Mouse (Mus musculus) ES-E14 (cell line): ENCODE data around the gene Ccr4.

Source experiments
- CHD2 ChIP-seq: IDR thresholded peaks from 2 replicates; pipeline ENCODE4 v1.6.1; 2014; ENCODE audit warnings: mild to moderate bottlenecking, low read depth, low read length, inconsistent platforms
- HCFC1 ChIP-seq: IDR thresholded peaks from 2 replicates; pipeline ENCODE4 v1.6.1; 2012; ENCODE audit warnings: low read length, inconsistent platforms, borderline replicate concordance; ENCODE audit not compliant: insufficient read depth
- MAFK ChIP-seq: IDR thresholded peaks from 2 replicates; pipeline ENCODE4 v1.6.1; 2014; ENCODE audit warnings: mild to moderate bottlenecking, low read depth, low read length, inconsistent platforms; ENCODE audit not compliant: insufficient read depth
- ZC3H11A ChIP-seq: IDR thresholded peaks from 2 replicates; pipeline ENCODE4 v1.6.1; 2012; ENCODE audit warnings: low read depth, mild to moderate bottlenecking, inconsistent platforms, low read length, borderline replicate concordance
- ZNF384 ChIP-seq: IDR thresholded peaks from 2 replicates; pipeline ENCODE4 v1.6.1; 2012; ENCODE audit warnings: low read depth, low read length, inconsistent platforms

- TF ChIP-seq ZNF384 (no peak), MAFK (no peak), CHD2 (no peak), ZC3H11A (no peak), HCFC1 (no peak)
These were observed 61.8 kb downstream of the Ccr4 start for GRCm38 (mm10) chr9:114442893-114443292.
